Mouse (Mus musculus): ENCODE measurements around the gene Itpa. TPM values are rescaled to one million over a fixed set of nuclear protein-coding genes. Genes with fewer than 3 reads are reported as not detected.

Itpa gene
- total RNA-seq, 2 experiments from 2014 or later, result 27.0 to 29.4 TPM

- no peak for DNase-seq
- intact Hi-C loops (cut with DNase I), result no loop called here
Measured at GRCm38 (mm10) chr2:130724369-130724768, 57.0 kb downstream of the Itpa start.

- no peak for DNase-seq
- intact Hi-C loops (cut with DNase I), result no loop called here
Measured at GRCm38 (mm10) chr2:130727752-130728151, 60.3 kb downstream of the Itpa start.

GRCm38 (mm10) chr2:130728906-130729585 is 61.6 kb downstream of the Itpa start:
- intact Hi-C loops (cut with DNase I), result no loop called here
- DNase-seq, result peak in 1 of 2 experiments; percentile 35

- intact Hi-C loops (cut with DNase I), result no loop called here
- DNase-seq, result no peak
Measured at GRCm38 (mm10) chr2:130730746-130731145, 63.3 kb downstream of the Itpa start.

Other genes with a start within 250 kb of the Itpa start
- gene Vps16, start 243.3 kb upstream of the Itpa start, total RNA-seq (2021), result 10 to 100 TPM; 30.9 to 32.6 TPM
- gene Pced1a, start 242.9 kb upstream of the Itpa start, total RNA-seq (2021), result 1 to 10 TPM; 5.0 to 6.2 TPM
- gene Ptpra, start 217.3 kb upstream of the Itpa start, total RNA-seq (2021), result 10 to 100 TPM; 76.0 to 76.1 TPM
- gene Mrps26, start 103.9 kb upstream of the Itpa start, total RNA-seq (2021), result 10 to 100 TPM; 76.2 to 77.8 TPM
- gene Oxt, start 91.4 kb upstream of the Itpa start, total RNA-seq (2021), result under 1 TPM in 1 of 2 experiments, not detected in 1; 0.62 TPM
- 1 to 10 TPM in 1 of 2 experiments, under 1 TPM in 1; 0.60 to 1.1 TPM for gene Avp, start 85.1 kb upstream of the Itpa start, total RNA-seq (2021)
- gene Fastkd5, start 37.6 kb upstream of the Itpa start, total RNA-seq (2021), result 1 to 10 TPM; 8.8 to 9.5 TPM
- 1 to 10 TPM; 6.2 to 6.4 TPM for gene Ubox5, start 37.6 kb upstream of the Itpa start, total RNA-seq (2021)
- 1 to 10 TPM; 3.8 to 4.0 TPM for gene Lzts3, start 24.8 kb upstream of the Itpa start, total RNA-seq (2021)
- 10 to 100 TPM; 63.0 to 68.3 TPM for gene Ddrgk1, start 3.0 kb upstream of the Itpa start, total RNA-seq (2021)
- gene Slc4a11, start 29.9 kb downstream of the Itpa start, total RNA-seq (2021), result under 1 TPM; 0.20 to 0.38 TPM
- gene 4930402H24Rik, start 238.8 kb downstream of the Itpa start, total RNA-seq (2021), result 10 to 100 TPM; 74.6 to 86.1 TPM
- 10 to 100 TPM; 29.4 to 30.9 TPM for gene Atrn, start 238.9 kb downstream of the Itpa start, total RNA-seq (2021)